Mouse (Mus musculus): ENCODE measurements around the gene Usp30. TPM values are rescaled to one million over a fixed set of nuclear protein-coding genes. Genes with fewer than 3 reads are reported as not detected.

Usp30 gene
- total RNA-seq, 1 experiment from 2014 or later, result 5.8 TPM

GRCm38 (mm10) chr5:114061675-114062074 is 3.6 kb upstream of the Usp30 start:
- ATAC-seq (replicated peaks; ENCODE audit: low read depth, poor library complexity, severe bottlenecking), result no peak

- ATAC-seq (replicated peaks; ENCODE audit: low read depth, poor library complexity, severe bottlenecking), result no peak
Observed at GRCm38 (mm10) chr5:114063958-114064357, 1.3 kb upstream of the Usp30 start.

GRCm38 (mm10) chr5:114066601-114067000 is 1.3 kb downstream of the Usp30 start:
- ATAC-seq (replicated peaks; ENCODE audit: low read depth, poor library complexity, severe bottlenecking), result no peak

GRCm38 (mm10) chr5:114067543-114067942 is 2.3 kb downstream of the Usp30 start:
- no peak for ATAC-seq (replicated peaks; ENCODE audit: low read depth, poor library complexity, severe bottlenecking)

GRCm38 (mm10) chr5:114067982-114068381 is 2.7 kb downstream of the Usp30 start:
- no peak for ATAC-seq (replicated peaks; ENCODE audit: low read depth, poor library complexity, severe bottlenecking)

GRCm38 (mm10) chr5:114070858-114071257 is 5.6 kb downstream of the Usp30 start:
- ATAC-seq (replicated peaks; ENCODE audit: low read depth, poor library complexity, severe bottlenecking), result no peak

GRCm38 (mm10) chr5:114072262-114072661 is 7.0 kb downstream of the Usp30 start:
- no peak for ATAC-seq (replicated peaks; ENCODE audit: low read depth, poor library complexity, severe bottlenecking)

- no peak for ATAC-seq (replicated peaks; ENCODE audit: low read depth, poor library complexity, severe bottlenecking)
Observed at GRCm38 (mm10) chr5:114077009-114077408, 11.7 kb downstream of the Usp30 start.

- no peak for ATAC-seq (replicated peaks; ENCODE audit: low read depth, poor library complexity, severe bottlenecking)
Observed at GRCm38 (mm10) chr5:114085501-114085900, 20.2 kb downstream of the Usp30 start.

- no peak for ATAC-seq (replicated peaks; ENCODE audit: low read depth, poor library complexity, severe bottlenecking)
Observed at GRCm38 (mm10) chr5:114087875-114088480, 22.7 kb downstream of the Usp30 start.

- ATAC-seq (replicated peaks; ENCODE audit: low read depth, poor library complexity, severe bottlenecking), result no peak
Observed at GRCm38 (mm10) chr5:114090421-114091013, 25.3 kb downstream of the Usp30 start.

GRCm38 (mm10) chr5:114091057-114091807 is 26.0 kb downstream of the Usp30 start, which contains the start of gene Svop:
TSS of gene Svop (minus strand) at chr5:114091570.
- ATAC-seq (replicated peaks; ENCODE audit: low read depth, poor library complexity, severe bottlenecking), result peak; percentile 98

- ATAC-seq (replicated peaks; ENCODE audit: low read depth, poor library complexity, severe bottlenecking), result peak; percentile 98
Observed at GRCm38 (mm10) chr5:114099709-114100389, 34.6 kb downstream of the Usp30 start.

GRCm38 (mm10) chr5:114100390-114101099 is 35.3 kb downstream of the Usp30 start:
- ATAC-seq (replicated peaks; ENCODE audit: low read depth, poor library complexity, severe bottlenecking), result no peak

GRCm38 (mm10) chr5:114101873-114102272 is 36.6 kb downstream of the Usp30 start:
- no peak for ATAC-seq (replicated peaks; ENCODE audit: low read depth, poor library complexity, severe bottlenecking)

- ATAC-seq (replicated peaks; ENCODE audit: low read depth, poor library complexity, severe bottlenecking), result no peak
Observed at GRCm38 (mm10) chr5:114102807-114103206, 37.5 kb downstream of the Usp30 start.

GRCm38 (mm10) chr5:114106391-114106935 is 41.2 kb downstream of the Usp30 start:
- ATAC-seq (replicated peaks; ENCODE audit: low read depth, poor library complexity, severe bottlenecking), result no peak

GRCm38 (mm10) chr5:114113334-114113733 is 48.1 kb downstream of the Usp30 start:
- ATAC-seq (replicated peaks; ENCODE audit: low read depth, poor library complexity, severe bottlenecking), result no peak

GRCm38 (mm10) chr5:114115030-114115429 is 49.8 kb downstream of the Usp30 start:
- peak; percentile 32; the same call in 1 of the 2 replicates for ATAC-seq (replicated peaks; ENCODE audit: low read depth, poor library complexity, severe bottlenecking)

- no peak for ATAC-seq (replicated peaks; ENCODE audit: low read depth, poor library complexity, severe bottlenecking)
Observed at GRCm38 (mm10) chr5:114116586-114116985, 51.3 kb downstream of the Usp30 start.

All from common myeloid progenitor, adult 5-6 weeks (primary cell).